Mouse (Mus musculus): ENCODE data around the gene Tmem11.

- TF ChIP-seq MAFK (IDR thresholded peaks at IDR 0.05; ENCODE audit: insufficient read depth, low read depth, low read length) (no peak), CHD2 (IDR thresholded peaks at IDR 0.05; ENCODE audit: low read depth, low read length) (no peak), ZNF384 (IDR thresholded peaks at IDR 0.05; ENCODE audit: low read depth, low read length) (no peak), ZC3H11A (IDR thresholded peaks at IDR 0.05; ENCODE audit: borderline replicate concordance, low read depth, low read length) (no peak)
Observed at GRCm38 (mm10) chr11:60913301-60914196, 34.5 kb upstream of the Tmem11 start.
